Mouse (Mus musculus): ENCODE results near the gene Mrpl45. TPM values are rescaled to one million over a fixed set of nuclear protein-coding genes. Genes with fewer than 3 reads are reported as not detected.

Mrpl45 gene
- polyA plus RNA-seq, 1 experiment from 2014 or later = 41.0 TPM

DNA sequence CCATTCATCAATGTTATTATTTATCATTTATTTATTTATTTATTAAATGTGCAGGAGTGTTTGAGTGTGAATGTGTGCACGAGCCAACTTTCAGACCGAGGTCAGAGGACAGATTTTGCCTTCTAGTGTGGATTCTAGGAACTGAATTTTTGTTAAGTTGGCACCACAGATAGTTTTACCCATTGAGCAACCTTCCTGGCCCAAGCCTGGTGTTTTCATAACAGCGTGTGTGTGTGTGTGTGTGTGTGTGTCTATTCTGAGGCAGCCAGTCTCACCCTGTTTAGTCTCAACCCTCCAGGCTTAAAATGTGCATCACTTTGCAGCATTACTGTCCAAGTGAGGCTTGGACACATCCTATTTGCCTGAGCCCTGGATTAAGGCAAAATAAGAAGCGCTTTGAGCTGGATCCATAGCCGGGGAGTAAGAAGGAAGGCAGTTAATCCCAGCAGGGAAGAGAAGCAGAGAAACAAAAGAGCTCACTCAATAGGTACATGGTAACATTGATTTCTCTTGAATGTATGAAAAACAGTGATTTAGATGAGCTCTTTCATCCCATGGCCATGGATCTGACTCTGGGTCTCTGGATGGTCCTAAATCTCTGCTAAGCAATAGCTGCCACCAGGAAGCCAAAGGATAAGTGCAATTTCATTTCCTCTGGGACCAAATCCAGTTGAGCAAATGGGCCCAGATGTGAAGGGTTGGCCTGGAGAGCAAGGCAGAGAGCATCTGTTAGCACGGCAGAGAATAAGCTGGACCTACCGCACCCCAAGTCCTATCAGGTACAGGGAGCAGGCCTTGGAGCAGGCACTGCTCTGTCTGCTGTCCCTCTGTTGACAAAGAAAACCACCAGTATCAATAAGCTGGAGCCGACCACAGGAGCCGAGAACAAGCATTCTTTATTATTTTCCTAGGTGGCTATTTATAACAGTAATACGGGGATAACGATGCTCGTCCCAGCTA is 16.0 kb downstream of the Mrpl45 start:
- DNase-seq (ENCODE audit: low spot score) = no peak

DNA sequence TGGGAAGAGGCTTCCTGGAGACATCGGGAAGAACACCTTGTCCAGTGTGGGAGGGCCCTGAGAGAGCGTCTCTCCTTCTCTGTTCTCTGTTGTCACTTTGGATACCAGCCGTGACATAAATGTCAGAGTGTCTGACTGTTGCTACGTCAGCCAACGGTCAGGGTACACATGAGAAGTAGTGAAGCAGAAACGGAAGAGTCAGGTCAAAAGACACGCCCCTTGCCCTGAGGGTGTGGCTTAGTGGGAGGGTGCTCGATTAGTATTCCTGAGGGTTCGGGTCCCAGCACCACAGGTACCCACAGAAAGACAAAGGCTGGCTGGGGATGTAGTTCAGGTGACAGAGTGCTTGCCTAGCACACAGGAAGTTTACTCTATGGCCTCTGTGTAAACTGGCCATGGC is 17.5 kb downstream of the Mrpl45 start:
- DNase-seq (ENCODE audit: low spot score) = no peak

DNA sequence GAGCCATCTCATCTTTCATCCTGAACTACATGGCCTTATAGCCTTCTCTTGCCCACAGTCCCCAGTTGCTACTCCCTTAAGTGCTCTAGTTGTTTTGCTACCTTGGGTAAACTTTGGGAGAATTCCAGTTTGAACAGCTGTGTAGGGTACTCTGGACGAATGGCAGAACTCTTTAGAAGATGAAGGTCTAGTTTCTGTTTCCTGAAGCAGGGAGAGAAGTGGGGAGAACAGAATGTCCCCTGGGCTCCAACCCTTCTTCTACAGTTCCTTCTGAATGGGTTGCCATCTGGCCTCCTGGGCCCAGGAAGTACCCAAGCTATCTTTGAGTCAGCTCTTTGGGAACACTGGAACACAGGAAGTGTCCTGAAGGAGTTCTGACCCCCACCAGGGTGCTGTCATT is 18.4 kb downstream of the Mrpl45 start:
- DNase-seq (ENCODE audit: low spot score) = no peak

DNA sequence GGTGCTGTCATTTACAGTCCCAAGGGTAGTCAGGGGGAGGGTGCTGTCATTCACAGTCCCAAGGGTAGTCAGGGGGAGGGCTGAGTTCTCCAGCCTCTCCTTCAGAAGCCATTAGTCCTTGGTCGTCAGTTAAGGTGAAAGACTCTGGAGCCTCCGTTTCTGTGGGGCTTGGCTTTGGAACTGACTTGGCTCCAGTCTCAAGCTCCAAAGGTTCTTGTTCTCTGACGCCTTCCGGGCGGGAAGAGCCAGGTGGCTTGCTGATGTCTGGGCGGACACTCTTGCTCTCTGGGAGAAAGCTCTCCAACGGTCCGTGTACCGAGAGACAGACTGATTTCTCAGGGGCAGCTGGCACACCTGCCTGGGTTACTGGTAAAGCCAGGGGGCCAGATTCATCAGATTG is 18.9 kb downstream of the Mrpl45 start:
- DNase-seq (ENCODE audit: low spot score) = no peak

DNA sequence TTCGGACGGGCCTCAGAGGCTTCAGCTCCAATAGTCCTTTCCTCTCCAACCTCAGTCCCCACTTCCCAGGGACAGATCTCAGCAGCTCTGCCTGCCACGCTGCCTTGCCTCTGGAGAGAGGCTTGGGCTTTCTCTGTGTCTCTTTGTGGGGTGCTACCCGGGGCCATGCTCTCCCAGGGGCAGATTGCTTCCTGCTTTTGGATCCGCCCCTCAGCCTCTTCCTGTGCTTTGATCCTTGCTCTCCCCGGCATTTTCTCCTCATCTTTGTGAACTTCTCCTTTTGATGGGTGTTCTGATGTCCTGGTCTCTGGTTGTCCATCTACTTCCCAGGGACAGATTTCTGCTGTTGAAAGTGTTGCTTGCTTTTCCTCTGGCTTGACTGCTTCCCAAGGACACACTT is 20.7 kb downstream of the Mrpl45 start:
- DNase-seq (ENCODE audit: low spot score) = peak; percentile 52

DNA sequence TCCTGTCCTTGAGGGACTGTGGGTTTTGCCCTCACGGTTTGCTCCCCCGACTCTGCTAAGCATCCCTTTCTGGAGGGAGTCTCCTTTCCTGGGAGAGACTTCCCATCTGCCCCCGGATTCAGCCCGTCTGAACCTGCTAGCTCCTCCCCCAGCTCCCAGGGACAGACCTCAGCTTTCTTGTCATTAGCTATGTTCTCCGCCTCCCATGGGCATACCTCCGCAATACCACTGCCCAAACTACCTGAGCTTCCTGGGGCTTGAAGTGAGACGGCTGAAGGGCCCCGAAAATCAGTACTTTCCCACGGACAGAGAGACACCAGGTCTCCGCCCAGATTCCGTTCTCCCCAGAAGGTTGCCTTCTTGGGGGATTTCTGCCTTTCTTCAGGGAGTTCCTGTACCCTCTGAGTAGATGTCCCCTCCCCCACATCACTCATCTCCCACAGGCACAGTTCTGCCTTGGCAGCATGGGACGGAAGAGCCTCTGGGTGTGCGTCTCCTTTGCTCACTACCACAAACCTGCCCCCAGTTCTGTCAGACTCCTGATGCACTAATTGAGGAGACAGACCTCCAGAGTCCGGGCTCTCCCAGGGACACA is 21.3 kb downstream of the Mrpl45 start:
- DNase-seq (ENCODE audit: low spot score) = no peak

DNA sequence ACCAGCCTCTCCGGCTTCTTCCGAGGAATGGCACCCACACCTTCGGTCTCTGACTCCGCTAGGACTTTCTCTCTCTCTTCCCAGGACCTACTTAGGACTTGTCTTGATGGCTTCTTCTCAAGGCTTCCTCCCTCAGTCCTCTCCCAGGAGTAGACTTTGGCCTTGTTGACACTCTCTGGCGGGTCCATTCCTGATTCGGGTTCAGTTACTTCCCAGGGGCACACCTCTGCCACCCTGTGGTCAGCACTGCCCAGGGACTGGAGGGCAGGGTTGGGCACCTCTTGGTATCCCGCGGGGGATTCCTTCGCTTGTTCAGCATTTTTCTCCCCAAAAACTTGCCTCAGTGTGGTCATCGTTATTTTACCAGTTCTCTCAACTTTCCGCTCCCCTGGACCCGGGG is 21.8 kb downstream of the Mrpl45 start:
- no peak for DNase-seq (ENCODE audit: low spot score)

DNA sequence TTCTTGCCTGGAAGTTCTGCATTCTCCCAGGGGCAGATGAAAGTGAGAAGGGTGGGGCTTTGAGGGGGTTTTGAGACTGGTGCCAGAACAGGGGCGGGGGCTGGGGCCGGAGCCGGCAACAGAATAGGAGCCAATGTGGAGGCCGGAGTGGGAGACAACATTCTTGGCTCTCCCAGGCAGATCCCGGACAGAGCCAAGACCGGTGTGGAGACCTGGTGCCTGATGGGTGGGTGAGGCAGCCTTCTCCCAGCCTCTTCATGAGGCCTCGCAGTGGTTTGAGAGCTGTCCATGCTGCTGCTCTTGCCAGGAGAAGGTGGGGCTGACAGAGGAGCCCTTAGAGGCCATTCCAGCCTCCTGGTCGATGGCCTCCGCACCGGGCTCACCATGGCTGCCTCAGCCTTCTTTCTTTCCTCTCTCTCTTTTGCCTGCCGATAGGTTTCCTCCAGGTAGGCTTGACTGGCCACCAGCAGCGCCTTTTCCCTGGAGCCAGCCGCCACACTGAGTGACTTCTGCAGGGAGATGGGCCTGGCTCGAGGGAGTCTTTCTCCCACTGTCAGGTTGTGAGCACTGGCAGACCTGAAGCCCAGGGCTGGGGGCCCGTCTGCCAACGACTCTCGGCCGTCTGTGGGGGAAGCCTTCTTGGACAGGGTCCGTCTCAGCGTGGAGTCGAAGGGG is 22.9 kb downstream of the Mrpl45 start:
- no peak for DNase-seq (ENCODE audit: low spot score)

DNA sequence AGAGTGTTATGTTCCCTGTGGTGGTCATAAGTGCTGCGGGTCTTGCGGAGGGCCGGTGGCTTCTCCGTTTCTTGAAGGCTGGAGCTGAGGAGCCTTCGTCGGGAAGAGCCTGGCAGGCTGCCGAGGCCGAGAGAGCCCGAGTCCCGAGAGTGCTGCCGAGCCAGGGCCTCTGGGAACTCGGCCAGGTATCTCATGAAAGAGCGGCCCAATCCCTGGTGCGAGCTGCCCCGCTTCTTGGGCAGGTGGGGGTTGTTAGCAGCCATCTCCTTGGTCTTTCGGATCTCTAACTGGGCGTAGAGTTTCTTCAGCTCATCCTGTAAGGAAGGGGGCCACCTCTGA is 23.4 kb downstream of the Mrpl45 start:
- no peak for DNase-seq (ENCODE audit: low spot score)

DNA sequence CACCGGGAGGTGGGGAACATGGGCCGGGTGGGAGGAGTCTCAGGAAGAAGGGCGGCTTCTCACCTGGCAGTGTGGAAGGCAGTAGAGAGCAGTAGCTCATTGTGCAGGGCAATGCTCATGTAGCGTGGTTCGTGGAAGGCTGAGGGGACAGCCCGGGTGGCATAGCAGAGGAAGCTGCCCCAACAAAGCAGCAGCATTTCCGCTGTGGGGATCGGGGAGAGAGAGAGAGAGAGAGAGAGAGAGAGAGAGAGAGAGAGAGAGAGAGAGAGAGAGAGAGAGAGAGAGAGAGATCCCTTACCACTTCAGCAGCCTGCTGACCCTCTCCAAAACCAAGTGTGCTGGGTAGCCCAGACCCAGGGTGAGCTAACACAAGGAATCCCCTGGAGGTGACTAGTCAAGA is 27.7 kb downstream of the Mrpl45 start:
- peak; percentile 44 for DNase-seq (ENCODE audit: low spot score)

DNA sequence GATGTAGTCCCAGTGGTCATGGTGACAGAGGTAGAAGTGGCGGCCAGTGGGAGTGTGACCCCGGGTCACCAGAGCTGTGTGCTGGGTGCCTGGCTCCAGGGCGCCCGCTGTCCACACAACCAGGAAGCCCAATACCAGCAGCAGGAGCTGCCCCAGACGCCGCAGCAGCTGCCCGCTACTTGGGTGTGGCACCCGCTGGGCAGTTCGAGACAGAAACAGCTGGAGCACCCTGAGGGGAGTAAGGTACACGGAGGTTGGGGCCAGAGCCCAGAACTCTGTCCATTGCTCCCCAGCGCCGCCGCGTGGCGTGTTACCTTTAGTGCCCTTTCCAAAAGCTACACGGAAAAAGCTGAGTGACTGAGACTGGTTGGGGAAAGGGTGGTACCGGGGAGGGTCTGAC is 28.1 kb downstream of the Mrpl45 start:
- peak; percentile 51 for DNase-seq (ENCODE audit: low spot score)

DNA sequence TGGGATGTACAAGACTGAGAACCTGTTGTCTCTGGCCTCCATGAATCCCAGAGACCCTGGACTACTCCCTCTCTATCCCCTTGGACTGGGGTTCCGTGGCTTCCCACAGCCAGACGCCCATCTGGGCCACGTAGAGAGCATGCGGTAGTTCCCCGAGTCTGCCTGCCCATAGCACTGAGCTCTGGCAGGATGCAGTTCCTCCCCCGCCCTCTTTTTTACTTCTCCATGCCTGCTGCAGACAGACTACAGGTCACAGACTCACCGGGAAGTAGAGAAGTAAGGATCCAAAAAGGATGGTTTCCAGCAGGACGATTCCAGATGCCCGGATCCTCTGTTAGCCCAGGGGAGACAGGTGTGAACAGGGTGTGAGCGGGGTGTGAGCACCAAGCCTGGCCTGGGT is 29.9 kb downstream of the Mrpl45 start:
- DNase-seq (ENCODE audit: low spot score) = no peak

DNA sequence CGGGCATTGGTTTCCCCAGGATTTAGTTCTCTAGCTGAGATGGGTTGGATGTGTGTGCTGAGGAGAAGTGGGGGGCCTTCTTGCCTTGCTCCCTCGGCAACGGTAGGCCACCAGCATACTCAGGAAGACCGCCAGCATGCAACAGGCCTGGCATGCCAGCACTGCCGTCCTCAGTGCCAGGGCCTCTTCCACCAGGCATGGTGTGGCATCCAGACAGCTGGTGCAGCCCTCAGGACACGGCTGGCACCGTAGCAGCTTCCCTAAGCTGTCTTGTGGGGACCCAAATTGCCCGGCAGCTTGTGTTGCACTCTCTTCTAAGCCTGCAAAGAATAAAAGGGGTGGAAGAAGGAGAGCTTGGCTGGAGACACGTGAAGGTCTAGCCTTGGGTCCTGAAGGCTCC is 30.9 kb downstream of the Mrpl45 start:
- no peak for DNase-seq (ENCODE audit: low spot score)

DNA sequence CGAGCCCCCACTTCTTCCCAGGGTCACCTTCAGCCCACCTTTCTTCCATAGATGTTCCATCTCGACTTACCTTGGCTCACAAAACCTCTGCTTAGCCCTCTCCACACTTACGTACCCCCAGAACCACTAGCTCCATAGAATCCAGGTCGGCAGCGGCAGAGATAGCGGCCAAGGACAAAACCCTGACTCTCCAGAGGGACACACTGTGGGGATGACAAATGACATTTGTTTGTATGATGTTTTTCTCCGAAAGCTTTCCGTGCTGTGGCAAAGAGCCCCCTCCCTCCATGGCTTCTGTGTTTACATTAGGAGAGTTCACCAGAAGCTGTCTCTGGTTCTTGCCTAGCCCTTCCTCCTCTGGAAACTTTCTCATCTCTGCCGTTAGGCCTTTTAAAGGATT is 31.8 kb downstream of the Mrpl45 start:
- DNase-seq (ENCODE audit: low spot score) = no peak

DNA sequence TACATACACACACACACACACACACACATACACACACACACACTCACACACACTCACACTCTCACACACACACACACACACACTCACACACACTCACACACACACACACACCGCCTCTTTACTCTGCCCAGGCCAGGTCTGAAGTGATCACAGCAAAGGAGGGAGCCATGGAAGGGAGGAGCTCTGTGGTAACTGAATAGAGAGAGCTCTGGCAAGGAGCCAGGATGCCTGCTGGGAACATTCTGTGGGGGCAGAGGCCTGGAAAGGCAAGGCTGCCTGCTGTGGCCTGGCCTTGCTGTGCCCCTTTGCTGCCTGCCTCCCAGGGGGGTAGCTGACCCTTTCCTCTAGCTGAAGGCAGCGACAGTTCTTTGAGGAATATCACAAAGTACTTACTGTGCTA is 34.5 kb downstream of the Mrpl45 start:
- no peak for DNase-seq (ENCODE audit: low spot score)

DNA sequence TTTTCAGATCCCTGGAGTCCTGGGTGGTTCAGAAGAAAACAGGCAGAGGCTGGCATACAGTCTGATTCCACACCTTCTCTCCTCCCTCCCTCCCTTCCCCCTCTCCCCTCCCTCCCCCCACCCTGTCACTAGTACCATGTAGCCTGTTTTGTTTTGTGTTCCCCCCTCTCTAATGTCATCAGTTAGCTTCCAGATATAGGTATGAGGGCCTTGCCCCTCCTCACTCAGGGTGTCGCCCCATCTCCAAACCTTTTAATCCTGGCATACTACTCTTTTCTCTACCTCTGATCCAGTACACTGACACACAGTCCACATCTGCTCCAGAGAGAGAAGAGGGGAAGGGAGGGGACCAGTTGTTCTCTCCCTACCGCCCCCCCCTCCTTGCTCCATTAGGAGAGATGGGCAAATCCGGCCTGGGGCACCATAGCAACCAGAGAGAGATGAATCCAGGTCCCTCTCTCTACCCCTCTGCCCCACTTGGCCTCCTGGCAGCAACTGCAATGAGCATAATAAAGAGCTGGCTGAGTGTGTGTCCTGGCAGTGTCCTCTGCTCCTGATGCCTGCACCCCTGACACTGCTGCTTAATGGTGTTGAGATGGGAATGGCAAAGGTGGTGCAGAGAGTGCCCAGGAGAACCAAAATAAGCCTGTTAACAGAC is 36.6 kb downstream of the Mrpl45 start, which contains the start of gene Gpr179:
Gpr179 (minus strand) TSS at position 51 of the 658 bp plus-strand sequence.
- DNase-seq (ENCODE audit: low spot score) = no peak

DNA sequence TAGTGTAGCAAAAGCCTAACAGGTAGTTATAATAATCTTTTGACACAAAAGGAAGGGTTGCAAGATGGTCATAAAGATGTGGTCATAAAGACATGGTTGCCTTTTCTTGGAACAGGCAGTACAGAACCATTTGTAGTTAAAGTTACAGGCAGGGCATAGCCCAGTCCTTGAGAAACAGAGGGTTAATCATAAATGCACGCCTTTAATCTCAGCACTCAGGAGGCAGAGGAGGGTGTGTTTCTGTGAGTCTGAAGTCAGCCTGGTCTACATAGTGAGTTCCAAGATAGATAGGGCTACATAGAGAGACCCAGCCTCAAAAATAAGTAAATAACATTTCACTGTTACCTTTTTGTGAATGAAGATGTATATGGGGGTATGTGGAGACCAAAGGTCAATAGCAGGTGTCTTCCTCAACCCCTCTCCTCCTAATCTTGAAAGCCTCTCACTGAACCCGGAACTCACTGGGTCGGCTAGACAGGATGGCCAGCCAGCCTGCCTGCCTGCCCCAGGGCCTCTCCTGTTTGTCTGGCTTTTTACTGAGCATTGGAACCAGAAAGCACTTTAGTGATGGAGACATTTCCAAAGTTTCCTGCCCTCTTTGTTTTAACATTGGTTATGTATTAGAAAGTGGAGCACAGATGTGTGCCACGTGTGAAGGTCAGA is 37.5 kb downstream of the Mrpl45 start:
- DNase-seq (ENCODE audit: low spot score) = no peak

DNA sequence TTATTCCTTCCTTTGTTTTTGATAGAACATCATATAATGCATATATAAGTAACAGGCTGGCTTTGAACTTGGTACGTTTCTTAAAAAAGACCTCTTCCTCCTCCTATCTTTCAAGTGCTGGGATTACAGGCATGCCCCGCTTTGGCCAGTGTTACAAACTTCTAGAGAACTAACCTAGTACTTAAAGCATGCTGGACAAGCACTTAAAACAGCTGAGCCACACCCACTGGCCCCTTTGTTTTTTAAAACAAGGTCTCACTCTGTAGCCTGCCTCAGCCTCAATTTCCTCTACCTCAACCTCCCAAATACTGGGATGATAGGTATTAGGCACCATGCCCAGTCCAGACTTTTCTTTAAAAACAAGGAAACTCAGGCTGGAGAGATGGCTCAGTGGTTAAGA is 39.1 kb downstream of the Mrpl45 start:
- no peak for DNase-seq (ENCODE audit: low spot score)

DNA sequence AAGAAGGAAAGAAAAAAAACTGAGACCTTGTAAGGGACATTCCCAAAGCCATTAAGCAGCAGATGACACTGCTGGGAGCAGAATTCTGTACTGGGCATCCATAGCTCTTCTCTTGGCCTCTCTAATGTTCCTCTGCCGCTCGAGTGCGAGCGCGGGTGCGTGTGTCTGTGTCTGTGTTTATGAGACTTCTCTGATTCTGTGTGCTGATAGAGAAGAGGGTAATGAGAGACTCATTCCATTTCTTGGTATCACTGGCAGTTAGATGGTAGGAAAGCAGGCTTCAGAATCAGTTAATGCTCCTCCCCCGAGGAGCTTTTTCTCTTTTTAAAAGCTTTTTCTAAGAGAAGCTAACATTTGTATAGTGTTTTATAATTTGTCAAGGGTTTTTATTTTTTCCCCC is 39.7 kb downstream of the Mrpl45 start:
- no peak for DNase-seq (ENCODE audit: low spot score)

DNA sequence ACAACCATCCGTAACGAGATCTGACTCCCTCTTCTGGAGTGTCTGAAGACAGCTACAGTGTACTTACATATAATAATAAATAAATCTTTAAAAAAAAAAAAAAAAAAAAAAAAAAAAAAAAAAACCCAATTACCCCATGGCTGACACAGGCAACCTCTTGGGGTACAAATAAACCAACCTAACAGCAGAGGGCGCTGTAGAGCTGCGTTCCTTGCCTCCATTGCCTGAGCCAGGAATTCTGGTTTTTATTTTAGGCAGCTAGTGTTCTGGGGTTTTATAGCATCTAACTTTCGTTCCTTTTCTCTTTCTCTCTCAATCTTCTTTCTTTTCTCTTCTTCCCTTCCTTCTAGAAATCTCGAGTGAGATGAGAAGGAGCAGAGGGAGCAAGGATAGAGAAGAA is 42.1 kb downstream of the Mrpl45 start:
- peak; percentile 80 for DNase-seq (ENCODE audit: low spot score)

DNA sequence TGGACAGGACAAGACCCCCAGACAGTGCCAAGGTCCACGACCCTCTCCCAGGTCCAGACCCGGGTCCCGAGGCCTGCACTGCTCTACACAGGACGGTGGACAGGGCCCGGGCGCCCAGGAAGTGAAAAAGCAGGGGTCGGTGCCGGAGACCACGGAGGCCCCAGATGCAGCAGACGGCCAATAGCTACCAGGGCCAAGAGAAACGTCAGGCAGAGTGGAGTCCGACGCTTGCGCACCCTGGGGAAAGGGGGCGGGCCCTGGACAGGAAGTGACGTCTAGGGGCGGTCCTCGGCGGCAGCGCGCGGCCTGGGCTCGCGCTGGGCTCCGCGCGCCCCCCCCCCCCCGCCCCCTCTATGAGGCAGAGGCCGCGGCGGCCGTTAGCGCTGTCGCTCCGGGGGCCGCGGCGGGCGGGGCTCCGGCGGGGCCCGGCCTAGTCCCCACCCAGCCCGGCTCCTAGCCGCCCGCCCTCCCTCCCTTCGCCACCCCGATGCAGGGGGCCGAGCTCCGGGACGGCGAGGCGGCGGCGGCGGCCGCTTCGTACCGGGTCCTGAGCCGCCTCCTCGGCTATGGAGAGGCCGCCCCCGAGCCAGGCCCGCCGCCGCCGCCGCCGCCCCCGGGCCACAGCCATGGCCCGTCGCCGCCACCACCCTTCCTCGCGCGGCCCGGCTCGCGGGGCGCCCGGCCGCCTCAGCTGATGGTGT is 46.6 kb downstream of the Mrpl45 start, which contains the start of gene Socs7:
Socs7 (plus strand) TSS at position 604 of the 701 bp plus-strand sequence.
- DNase-seq (ENCODE audit: low spot score) = peak; percentile 89

All from thymus, postnatal 0 days (tissue).